Mouse (Mus musculus) inflammation-experienced regulatory T-cells (primary cell): ENCODE data around the gene Olfr1098. TPM values are rescaled to one million over a fixed set of nuclear protein-coding genes. Genes with fewer than 3 reads are reported as not detected.

Experiments
- polyA plus RNA-seq, 2 experiments: library from polyadenylated mRNA; unstranded; fragments of 100-300 nt; shearing (Covaris generic); gene quantifications; one replicate each; pipeline ENCODE4 v1.2.1; 2017

The Olfr1098 gene
- under 1 TPM in 1 of 2 experiments, not detected in 1; 0.36 TPM for polyA plus RNA-seq

DNA sequence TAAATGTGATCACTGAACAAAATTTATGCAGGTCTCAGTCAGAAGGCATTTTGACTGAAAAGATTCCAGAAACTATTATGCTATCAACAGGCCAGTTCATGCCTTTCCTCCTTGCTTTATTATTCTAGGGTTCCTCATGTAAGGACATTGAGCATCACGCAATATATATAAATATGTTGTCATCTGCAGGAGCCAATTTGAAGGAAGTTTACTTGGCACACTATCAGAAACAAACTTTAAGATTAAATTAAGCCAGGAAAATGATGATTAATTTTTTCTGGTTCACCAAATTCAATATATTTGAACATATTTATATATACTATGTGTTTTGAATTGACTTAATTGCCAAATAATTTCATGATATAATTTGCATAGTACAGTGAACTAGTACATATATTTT is at the start of gene Olfr1098:
Olfr1098 (minus strand) TSS at position 101 of the 400 bp plus-strand sequence.

DNA sequence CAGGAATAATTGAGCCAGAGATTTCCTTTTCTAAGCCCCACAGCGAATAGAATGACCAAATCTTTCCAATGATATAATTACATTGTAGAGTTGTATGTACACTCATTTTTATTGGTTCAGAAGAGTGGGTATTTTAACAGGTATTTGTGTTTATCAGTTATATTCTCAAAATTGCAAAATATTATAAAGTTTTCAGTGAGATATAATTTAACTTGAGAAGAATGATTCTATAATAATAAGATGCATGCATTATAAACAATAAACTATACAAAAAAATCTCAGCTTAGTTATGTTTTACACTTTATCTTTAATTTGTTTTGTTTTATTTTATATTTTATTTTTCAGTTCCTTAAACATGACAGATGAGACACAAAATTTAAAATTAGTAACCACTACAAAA is 36.2 kb upstream of the Olfr1098 start, which contains the start of gene Olfr1099:
Olfr1099 (minus strand) TSS at position 101 of the 400 bp plus-strand sequence.

DNA sequence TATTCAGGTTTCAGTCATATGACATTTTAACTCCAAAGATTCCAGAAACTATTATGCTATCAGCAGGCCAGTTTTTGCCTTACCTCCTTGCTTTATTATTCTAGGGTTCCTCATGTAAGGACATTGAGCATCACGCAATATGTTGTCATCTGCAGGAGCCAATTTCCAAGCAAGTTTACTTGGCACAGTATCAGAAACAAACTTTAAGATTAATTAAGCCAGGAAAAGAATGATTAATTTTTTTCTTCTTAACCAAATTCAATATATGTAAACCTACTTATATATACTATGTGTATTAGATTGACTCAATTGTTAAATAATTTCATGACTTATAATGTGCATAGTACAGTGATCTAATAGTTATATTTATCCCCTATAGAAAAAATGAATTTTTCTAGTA is 32.2 kb downstream of the Olfr1098 start, which contains the start of gene Olfr1097:
Olfr1097 (minus strand) TSS at position 101 of the 400 bp plus-strand sequence.

DNA sequence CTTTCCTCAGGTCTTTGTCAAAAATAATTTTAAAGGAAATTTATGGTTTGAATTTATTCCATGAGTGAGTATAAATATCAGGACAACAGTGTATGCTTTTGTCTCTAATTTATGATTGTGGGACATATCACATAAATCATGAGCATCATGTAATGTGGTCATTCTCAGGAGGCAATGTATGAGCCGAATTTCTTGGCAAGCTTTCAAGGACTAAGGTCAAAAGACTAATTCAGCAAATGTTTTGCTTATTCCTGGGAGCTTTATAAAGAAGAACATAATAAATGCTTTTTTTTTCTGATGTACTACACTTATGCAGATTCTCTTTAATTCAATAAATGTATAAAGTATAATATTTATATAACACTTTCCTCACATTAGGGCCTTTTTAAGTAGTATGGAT is 49.6 kb downstream of the Olfr1098 start, which contains the start of gene Gm13723:
Gm13723 (minus strand) TSS at position 101 of the 400 bp plus-strand sequence.

Other genes with a start within 250 kb of the Olfr1098 start
- under 1 TPM in 1 of 2 experiments, not detected in 1; 0.40 TPM for gene Olfr1086, start 244.5 kb downstream of the Olfr1098 start, polyA plus RNA-seq
- gene Olfr1087, start 226.2 kb downstream of the Olfr1098 start, polyA plus RNA-seq, result under 1 TPM in 1 of 2 experiments, not detected in 1; 0.28 TPM
- gene Olfr1089, start 190.8 kb downstream of the Olfr1098 start, polyA plus RNA-seq, result not detected
- 1 to 10 TPM in 1 of 2 experiments, not detected in 1; 3.3 TPM for gene Olfr1090, start 165.6 kb downstream of the Olfr1098 start, polyA plus RNA-seq
- 1 to 10 TPM in 1 of 2 experiments, not detected in 1; 2.2 TPM for gene Olfr1093, start 142.1 kb downstream of the Olfr1098 start, polyA plus RNA-seq
- not detected for gene Olfr141, start 114.5 kb downstream of the Olfr1098 start, polyA plus RNA-seq
- gene Olfr1094, start 99.9 kb downstream of the Olfr1098 start, polyA plus RNA-seq, result not detected
- not detected for gene Olfr1095, start 72.8 kb downstream of the Olfr1098 start, polyA plus RNA-seq
- gene Gm13723, start 49.7 kb downstream of the Olfr1098 start, polyA plus RNA-seq, result under 1 TPM in 1 of 2 experiments, not detected in 1; 0.06 TPM
- gene Olfr1097, start 32.3 kb downstream of the Olfr1098 start, polyA plus RNA-seq, result under 1 TPM in 1 of 2 experiments, not detected in 1; 0.07 TPM
- not detected for gene Olfr1099, start 36.1 kb upstream of the Olfr1098 start, polyA plus RNA-seq
- gene Olfr1100, start 55.4 kb upstream of the Olfr1098 start, polyA plus RNA-seq, result not detected
- not detected for gene Olfr1101, start 66.7 kb upstream of the Olfr1098 start, polyA plus RNA-seq
- gene Olfr1102, start 73.9 kb upstream of the Olfr1098 start, polyA plus RNA-seq, result under 1 TPM in 1 of 2 experiments, not detected in 1; 0.62 TPM
- gene Olfr1104, start 102.5 kb upstream of the Olfr1098 start, polyA plus RNA-seq, result not detected
- under 1 TPM; 0.07 to 0.67 TPM for gene Olfr1105, start 112.0 kb upstream of the Olfr1098 start, polyA plus RNA-seq
- gene Olfr1106, start 127.7 kb upstream of the Olfr1098 start, polyA plus RNA-seq, result not detected
- gene Olfr1107, start 151.3 kb upstream of the Olfr1098 start, polyA plus RNA-seq, result under 1 TPM in 1 of 2 experiments, not detected in 1; 0.27 TPM
- under 1 TPM; 0.11 to 0.34 TPM for gene Olfr1109, start 171.5 kb upstream of the Olfr1098 start, polyA plus RNA-seq
- not detected for gene Olfr259, start 190.0 kb upstream of the Olfr1098 start, polyA plus RNA-seq
- gene Olfr1110, start 215.8 kb upstream of the Olfr1098 start, polyA plus RNA-seq, result not detected
- gene Olfr1111, start 228.1 kb upstream of the Olfr1098 start, polyA plus RNA-seq, result not detected